Mouse (Mus musculus): ENCODE measurements around the gene Atp2a1.
A peak's percentile ranks its signal among the peaks of the same experiment; 100 is the strongest.
"Not testable (repeated sequence)": the region's sequence is repeated elsewhere in the genome, so short reads cannot be mapped to it uniquely, and the experiment has no call there.

The Atp2a1 gene

DNA sequence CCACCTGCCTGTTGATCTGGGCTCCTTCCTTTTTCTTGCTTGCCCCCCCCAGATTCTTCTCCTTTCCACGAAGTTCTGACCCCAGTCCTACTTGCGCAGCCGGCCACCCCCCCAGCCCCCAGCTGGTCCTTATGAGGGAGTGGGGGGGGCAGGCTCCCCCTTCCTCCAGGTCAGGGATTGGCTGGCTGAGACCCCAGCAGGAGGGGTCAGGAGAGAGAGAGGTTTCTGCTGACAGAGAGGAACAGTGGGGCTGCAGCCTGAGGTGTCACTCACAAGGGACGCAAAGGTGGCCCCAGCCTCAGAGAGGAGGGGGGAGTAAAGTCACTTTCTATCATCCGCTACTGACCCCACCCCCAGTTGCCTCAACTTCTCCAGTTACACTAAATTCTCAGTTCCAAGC, at the start of gene Atp2a1:
Atp2a1 (minus strand) TSS at position 105 of the 400 bp plus-strand sequence.
- no peak for DNase-seq

DNA sequence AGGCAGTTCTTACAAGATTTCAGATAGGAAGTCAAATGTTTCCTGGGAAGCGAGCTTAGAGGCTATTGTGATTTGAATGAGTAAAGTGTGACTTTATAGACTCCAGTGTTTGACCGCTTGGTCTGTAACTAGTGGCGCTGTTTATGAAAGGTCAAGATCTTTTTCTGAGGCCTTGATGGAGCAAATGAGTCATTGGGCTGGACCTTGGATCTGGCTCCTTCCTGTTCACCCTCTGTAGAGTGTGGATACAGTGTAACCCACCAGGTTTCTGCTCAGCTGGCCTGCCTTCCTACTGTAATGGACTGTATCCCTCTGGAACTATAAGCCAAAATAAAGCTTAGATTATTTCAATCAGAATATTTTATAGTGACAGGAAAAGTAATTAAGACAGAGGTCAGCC, 48.4 kb upstream of the Atp2a1 start:
- DNase-seq = no peak

DNA sequence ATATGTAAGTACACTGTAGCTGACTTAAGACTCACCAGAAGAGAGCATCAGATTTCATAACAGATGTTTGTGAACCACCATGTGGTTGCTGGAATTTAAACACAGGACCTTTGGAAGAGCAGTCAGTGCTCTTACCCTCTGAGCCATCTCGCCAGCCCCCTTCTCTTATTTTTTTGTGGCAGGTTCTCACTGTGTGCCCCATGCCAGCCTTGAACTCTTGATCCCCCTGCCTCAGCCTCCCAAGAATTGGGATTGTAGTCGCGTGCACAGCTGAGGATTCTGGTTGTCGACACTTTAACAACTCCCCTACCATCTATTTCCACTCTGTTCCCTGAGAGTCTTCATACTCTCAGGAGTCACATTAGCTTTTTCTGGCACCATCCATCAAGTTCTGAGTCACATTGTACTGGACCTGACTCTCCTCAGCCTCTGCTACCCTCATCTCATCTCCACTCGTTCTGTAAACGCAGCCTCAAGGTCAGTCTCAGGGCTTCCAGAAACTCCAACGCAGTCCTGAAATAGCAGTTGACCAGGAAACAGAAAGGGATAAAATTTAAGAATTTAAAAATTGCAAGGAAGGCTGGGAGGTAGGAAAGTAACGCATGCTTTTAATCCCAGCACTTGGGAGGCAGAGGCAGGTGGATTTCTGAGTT, 44.3 kb upstream of the Atp2a1 start:
- no peak for DNase-seq

DNA sequence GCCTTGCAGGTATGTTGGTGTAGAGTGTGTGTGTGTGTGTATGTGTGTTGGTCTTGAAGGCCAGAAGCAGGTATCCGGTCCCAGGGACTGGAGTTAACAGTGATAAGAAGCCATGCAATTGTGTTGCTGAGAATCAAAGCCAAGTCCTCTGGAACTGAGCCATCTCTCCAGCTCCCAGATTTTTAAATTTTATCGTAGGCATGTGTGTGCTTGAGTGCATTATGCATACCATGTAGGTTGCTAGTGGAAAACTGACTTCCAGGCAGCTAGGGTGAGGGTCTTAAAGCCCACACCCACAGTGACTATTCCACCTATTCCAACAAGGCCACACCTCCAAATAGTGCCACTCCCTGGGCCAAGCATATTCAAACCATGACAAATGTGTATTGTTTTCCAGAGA, 42.0 kb upstream of the Atp2a1 start:
- DNase-seq = no peak

DNA sequence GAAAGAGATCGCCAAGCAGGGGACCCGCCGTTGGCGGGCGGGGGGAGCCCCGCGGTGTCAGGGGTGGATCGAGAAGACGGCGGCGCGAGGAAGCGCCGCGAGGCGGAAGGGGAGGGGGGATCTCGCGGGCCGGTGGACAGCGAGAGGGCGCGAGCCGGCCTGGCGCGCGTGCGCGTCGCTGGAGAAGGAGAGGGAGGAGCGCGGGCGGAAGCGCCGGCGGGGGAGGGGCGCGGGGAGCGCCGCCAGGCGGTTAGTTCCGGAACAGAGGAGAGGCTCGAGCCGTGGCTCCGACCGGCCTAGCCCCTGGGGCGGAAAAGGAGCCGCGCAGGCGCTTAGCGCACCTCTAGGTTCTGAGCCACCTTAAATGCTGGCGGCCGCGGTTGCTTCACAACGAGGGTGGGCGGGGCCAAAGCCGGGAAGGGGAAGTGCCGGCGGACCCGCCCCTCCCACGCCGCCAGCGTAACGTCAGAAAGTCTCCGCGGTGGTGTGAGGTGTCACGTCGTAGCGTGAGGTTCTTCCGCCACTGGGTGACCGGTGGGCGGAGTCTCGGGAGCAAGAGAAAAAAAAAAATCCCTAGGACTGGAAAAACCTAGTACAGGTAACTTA, 40.5 kb upstream of the Atp2a1 start, which contains the start of gene Atxn2l:
Atxn2l (minus strand) TSS at position 165 of the 606 bp plus-strand sequence.
- peak; percentile 99 for DNase-seq

DNA sequence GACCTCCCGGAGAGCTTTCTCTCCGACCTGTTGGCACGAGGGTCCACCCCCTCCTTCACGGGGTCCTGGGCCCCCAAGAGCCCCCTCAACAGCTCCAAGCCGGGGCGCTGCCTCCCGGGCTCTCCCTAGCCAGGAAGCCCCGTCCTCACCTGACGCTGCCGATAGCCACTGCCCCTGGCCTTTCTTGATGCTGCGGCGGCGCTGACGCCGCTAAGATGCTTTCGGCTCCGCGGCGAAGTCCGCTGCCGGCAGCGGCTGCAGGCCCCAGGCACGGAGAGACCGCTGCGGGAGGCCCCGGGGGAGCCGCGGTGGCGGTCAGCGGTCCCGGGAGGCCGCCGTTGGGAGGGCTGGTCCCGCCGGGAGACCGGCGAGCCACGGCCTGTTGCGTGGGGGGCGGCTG, 39.8 kb upstream of the Atp2a1 start:
- no peak for DNase-seq

DNA sequence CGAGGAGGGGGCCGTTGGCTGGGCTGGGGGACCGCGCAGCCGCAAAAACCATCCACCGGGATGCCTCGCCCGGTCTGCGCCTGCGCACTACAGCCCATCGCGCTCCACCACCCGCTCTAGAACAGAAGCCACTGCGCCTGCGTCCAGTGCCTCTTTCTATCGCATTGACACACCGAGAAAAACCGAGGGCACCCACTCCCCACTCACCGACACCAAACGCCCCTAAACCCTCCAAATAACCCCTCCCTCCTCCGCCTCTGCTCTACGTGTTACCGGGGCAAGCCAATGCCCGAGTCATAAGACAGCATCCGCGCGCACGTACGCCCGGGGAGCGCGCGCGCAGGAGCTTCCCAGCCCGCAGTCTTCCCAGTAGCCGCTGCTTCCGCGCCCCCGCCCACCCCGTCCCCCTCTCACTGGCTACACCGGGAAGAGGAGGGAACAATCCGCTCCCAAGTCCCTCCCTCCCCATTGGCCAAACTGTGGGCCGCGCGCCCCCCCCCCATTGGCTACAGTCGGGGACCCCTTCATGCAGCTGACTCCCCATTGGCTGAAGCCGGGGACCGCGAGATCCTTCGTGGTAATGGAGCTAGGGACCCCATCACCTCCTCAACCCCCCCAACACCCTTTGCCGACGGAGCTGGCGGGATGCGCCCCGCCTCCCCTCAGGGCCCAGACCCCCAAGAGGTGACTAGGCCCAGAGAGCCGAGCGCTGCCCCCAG, 39.3 kb upstream of the Atp2a1 start:
- peak; percentile 93 to 97 for DNase-seq

DNA sequence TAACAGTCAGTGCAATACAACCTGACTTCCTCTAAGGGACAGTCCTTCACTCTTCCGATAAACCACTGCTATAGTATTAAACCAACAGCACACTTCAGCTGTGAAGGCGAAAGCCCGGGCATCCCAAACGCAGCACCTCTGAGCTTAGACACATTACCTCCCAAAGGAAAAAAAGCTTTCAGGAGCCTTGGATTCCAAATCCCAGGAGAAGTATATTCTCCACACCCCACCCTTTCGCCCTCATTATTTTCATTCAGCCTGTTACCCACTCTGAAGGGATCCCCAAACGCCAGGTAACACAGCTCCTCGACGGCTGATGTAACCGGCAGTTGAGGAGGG, 38.7 kb upstream of the Atp2a1 start:
- DNase-seq = no peak

DNA sequence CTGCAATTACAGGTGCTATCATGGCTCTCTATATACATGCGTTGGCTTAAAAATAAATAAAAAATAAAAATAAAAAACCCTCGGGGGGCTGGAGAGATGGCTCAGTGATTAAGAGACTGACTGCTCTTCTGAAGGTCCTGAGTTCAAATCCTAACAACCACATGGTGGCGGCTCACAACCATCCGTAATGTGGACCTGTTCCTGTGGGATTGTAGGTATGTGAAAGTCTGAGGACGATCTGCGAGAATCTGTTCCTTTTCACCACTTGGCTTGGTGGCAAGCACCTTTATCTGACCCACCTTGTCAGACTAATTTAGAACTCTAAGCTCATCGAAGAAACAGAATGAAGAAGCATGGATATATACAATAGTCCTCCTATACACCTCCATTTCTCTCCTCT, 36.5 kb upstream of the Atp2a1 start:
- no peak for DNase-seq

DNA sequence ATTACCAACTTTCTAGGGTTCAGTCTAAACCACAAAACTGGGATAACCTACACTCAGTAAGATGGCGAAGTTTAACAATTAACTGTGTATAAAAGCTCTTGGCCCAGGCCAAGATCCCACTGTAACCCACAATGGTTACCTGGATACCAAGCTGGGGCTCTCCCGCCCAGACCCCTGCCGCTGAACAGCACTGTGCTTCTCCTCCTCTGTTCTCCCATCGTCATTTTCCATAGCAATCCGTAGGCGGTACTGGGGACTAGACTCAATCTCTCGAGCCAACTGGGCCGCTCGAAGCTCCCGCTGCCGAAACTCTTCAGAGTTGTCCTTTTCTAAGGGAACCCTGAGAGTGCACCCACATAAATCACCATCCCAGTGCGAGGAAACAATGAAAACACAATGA, 35.1 kb upstream of the Atp2a1 start:
- no peak for DNase-seq

DNA sequence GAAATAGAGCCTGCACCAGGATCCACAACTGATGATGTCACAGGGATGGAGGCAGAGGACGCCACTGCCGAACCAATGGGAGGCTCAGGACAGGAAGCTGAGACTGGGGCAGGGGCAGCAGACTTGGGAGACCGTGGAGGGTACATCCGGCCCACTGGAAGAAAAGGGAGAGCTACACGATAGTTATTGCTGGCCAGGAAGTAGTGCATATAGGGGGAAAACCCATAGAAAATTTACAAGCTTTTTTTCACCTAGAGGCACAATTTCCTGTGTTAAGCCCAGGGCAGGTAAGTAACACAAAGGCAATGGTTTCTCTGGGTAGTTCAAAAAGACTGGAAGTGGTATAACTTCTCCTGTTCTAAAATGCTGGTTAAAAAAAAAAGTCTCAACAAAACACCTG, 33.6 kb upstream of the Atp2a1 start:
- no peak for DNase-seq

DNA sequence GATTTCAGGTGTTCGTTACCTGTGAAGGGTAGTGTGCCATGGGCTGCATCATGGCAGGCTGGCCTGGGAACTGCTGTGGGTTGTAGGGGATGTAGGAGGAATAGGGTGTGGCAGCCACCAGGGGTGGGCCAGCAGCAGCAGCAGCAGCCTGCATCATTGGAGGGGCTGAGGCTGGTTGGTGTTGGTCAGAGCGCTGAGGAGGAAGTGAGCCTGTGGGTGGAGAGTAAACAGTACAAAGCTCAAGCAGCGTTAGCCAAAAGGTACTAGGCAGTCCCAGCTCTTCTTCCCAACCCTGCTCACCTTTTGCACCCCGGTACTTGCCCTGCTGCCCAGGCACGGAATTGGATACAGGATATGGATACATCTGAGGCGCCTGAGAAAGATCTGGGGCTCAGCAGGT, 31.2 kb upstream of the Atp2a1 start:
- DNase-seq = no peak

DNA sequence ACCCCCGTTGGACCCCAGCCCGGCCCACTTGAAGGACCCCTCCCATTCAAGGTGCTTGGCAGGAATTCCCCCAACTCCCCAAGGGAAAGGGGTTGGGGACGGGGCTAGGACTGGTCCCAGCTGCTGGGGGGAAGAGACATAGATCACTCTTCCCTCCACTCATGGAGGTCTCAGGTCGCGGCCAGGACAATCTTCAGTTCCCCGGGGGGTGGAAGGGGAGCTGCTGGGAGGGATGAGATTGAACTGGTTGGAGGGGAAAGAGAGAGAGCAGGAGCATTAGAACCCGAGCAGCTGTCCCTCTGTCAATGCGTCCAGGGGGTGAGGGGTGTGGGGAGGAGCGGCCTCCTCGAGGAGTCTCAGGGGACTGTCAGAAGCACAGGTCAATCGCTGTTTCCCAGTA, 29.1 kb upstream of the Atp2a1 start:
- DNase-seq = no peak

DNA sequence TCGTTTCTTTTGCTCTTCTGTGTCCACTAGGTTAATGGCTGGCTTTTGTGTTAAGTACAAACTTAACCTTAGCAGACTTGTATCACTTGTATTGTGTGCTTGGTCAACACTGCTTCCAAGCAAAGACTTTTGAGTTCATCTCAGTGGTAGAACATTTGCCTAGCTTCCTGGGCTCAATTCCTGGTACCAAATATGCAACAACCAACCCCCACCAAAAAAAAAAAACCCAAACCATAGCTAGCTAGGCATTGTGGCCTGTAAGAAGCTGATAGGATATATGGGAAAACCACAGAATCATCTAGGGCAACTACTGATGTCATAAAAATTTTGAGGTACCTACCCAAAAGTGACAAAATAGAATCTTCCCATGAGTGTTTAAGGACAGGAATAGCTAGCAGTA, 28.1 kb upstream of the Atp2a1 start:
- no peak for DNase-seq

DNA sequence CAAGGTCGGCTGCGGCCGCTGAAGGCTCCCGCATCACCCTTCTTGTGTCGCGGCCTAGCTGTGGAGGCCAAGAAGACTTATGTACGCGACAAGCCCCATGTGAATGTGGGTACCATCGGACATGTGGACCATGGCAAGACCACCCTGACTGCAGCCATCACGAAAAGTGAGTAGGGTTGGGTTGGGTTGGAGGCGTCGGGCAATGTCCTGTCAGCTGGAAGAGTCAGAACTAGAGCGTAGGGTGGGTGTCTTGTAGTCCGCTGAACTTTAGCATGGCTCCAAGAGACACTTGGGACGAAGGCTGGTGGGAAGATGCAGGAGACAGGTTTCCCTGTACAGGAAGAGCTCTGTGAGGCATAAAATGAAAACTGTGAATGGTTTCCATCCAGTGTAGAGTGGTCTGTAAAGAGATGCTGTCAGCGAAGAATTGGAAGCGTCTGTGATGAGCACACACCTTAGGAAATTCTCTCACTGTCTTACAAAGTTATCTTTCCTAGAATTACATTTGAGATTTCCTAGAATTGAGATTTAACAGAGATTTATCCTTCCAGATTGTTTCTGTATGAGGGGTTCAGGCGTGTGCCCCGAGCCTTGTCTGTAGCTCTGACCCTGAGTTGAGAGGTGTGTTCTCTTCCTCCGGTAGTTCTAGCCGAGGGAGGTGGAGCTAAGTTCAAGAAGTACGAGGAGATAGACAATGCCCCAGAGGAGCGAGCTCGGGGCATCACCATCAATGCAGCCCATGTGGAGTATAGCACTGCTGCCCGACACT, 24.9 kb upstream of the Atp2a1 start:
- not testable (repeated sequence) for DNase-seq

DNA sequence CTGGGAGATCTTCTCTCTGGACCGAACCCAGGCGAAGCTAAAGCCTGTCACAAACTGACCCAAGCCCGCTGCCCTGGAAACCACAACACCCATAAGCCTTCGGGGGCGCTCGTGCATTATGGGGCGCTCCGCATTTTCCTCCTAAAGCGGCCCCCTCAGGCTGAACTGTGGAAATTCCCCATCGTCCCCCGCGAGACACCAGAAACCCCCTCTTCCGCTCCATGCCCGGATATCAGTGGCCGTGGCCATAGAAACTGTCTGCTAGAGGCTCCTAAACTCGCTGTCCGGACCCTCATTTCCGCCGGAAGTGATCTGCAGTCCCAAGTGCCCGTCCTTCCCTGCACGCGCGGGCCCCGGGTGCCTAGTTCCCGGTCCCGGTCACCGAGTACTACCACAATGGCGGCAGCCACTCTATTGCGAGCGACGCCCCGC, 24.2 kb upstream of the Atp2a1 start, which contains the start of gene Tufm:
Tufm (plus strand) TSS at position 310 of the 432 bp plus-strand sequence.
- DNase-seq = peak; percentile 96 to 98

DNA sequence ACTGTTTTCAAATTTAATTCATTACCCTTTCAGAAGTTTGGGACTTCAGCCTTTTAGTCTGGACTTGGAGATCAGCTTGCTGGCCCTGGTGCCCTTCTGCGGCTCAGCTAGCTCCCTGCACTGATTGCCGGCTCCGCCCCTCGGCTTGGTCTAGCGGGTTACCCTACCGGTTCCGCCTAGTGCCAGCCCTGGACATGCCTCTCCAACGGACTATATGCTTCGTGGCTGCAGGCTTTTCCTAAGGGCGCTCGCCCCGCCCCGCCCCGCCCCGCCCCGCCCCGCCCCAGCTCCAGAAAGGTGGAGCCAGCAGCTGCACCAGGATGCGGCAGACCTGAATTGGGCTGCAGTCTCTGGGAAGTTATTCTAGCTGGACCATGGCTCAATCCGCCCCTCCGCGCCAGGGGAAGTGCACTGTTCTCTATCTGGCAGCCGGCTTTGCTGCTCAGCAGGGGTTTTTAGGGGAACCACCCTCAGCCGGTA, 19.5 kb upstream of the Atp2a1 start:
- DNase-seq = peak; percentile 91 to 96

DNA sequence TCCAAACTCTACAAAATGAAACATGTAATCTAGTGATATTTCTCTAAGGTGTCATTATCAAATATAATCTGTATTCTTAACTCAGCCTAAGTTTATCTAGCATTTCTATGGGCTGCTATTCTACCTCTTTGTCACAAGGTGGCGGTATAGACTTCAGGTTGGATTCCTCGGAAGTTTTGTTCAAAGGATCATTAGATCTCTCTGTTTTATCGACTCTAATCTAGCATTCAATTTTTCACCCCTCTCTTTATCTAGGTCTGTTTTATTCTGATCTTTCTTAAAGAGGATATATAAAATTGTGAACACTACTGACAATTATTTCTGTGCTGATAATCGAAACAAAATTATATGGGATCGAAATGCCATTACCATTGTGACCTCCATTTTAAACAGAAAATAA, 18.8 kb upstream of the Atp2a1 start:
- DNase-seq = no peak

DNA sequence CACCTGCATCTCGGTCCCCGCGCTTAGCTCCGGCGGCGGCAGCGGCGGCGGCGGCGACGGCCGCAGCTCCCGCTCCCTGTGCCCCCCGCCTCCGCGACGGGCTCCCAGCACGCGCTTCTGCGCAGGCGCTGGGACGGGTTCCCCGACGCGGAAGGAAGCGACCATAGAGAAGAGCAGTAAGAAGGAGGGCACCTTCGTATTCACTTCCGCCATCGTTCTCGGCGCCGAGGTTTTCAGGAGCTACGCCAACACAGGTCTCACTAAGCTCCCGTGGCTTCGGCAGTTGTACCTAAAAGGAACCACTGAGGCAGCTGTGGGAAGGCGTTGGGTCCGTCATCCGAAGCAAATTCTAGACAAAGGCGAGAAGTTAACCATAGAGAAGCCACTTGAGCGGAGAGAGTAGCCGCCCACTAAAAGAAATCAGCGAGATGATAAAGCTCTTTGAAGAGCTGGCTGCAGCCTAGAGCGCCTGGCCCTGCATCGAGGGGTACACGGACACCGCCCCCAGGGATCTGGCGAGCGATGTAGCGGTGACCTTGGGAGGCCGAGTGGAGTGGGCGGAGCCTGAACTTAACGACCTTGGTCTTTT, 12.2 kb upstream of the Atp2a1 start, which contains the start of gene Sh2b1:
Sh2b1 (minus strand) TSS at position 432 of the 589 bp plus-strand sequence.
- peak; percentile 92 to 94 for DNase-seq

DNA sequence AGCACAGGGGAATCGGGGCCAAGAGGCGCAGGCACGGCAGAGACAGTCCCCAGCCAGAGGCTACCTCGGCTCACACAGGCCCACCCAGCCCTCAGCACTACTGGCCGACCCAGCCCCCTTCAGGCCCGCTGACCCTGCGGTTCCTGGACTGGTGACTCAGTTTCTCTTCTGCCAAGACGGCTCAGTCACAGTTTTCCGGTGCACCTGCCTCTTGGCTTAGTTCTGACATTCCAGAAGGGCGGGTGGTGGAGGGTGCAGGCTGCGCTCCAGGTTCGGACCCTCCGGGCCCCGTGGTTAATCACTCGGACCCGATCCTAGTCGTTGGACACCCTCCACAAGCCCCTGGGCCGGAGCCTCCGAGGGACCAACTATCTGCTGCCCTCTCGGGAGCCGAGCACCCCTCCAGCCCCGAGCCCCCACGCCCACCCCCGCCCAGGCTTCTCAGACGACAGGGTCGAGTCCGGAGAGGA, 11.6 kb upstream of the Atp2a1 start:
- DNase-seq = no peak

DNA sequence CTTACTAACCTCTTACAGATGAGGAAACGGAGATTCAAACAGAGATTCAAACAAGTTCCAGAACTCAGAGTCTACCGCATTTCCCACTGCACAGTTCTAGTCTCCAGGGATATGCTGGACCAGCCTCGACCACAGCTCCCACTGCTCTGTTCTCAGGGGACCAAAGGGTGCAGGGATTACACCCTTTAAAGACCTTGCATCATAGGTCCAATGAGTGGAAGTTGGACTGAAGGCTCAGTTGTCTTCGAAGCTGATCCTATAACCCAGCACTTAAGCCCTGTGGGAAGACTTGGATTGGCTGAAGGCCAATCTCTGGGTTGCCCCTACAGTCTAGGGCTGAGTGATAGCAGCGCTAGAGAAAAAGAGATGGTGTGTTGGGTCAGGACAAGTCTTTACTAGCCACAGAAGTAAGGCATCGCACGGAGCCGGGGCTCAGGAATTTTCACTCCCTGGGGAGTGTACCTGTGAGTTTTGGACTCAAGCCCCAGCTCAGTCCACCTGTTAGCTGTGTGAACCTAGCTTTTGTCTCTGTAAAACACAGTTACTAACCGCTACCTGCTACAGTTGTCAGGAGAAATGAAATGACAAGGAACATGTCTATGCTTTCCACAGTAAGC, 10.7 kb upstream of the Atp2a1 start:
- DNase-seq = no peak

DNA sequence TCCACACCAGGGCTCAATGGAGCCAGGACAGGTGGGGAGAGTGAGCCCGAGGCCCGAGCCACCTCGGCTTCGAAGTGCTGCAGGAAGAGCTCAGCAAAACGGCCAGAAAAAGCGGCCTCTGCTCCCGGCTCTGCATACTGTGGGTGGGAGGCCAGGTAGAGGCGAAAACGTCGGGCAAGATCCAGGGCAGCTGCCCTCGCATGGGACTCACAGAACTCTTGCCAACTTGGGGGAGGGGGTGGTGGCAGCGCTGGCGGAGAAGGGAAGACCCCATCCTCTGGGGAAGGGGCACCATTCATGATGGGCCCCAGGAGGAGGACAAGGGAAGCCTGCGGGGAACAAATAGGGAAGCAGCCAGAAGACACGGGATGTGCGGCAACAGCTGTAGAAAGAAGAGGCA, 9.8 kb upstream of the Atp2a1 start:
- no peak for DNase-seq

All from lung, postnatal 4 days (tissue).